Mouse (Mus musculus) urinary bladder, postnatal 36 days (tissue): ENCODE results near the gene Hhip.
"Not testable (repeated sequence)": the region's sequence is repeated elsewhere in the genome, so short reads cannot be mapped to it uniquely, and the experiment has no call there.

ENCODE experiments used
- DNase-seq, 2 experiments: peaks; one replicate each; pipeline ENCODE4 v3.0.0; 2022; ENCODE audit warnings: low spot score in 2 of 2, mixed read lengths in 1 of 2

Hhip gene

DNA sequence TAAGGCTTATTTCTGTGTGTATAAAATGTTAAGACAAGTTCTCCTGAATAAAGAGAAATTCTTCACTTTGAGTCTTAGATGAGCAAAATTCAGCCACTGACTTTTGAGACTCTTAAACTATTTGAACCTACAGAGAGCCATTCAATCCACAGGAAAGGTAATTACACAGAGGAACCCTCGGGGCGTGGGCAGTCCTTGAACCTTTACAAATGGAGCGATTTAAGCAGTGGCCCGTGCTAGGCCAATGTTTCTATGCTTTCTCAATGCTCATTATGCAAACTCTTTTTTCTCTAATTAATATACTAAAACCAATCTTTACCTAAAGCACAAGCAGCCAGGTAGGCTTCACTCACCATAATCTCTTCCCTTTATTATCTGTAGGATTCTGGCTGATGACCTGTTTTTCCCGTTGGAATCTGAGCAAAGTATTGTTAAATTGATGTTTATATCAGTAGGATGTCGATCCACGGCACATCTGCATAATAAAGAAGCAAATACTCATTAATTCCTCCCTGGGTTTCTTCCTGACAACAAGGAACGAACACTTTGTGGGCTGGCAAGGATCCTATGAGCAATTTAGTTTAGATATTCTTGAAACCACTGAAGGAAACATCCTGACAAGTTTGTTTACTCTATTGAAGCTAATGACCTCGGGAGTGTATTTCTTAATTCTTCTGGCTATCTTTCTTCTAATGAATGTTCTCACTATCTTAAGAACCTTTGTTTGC, 65.5 kb downstream of the Hhip start:
- DNase-seq = no peak

DNA sequence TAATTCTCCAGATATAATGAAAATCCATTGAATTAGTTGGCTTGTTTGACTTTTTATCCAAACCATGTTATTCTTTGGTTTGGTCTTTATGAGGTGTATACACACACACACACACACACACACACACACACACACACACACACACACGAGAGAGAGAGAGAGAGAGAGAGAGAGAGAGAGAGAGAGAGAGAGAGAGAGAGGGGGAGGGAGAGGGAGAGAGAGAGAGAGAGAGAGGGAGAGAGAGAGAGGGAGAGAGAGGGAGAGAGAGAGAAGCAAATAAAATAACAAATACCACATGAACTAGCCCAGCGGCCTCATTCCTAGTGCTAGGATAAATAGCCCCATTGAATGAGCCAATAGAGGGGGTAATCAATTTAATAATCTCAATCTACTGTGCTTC, 66.4 kb downstream of the Hhip start:
- not testable (repeated sequence) for DNase-seq

DNA sequence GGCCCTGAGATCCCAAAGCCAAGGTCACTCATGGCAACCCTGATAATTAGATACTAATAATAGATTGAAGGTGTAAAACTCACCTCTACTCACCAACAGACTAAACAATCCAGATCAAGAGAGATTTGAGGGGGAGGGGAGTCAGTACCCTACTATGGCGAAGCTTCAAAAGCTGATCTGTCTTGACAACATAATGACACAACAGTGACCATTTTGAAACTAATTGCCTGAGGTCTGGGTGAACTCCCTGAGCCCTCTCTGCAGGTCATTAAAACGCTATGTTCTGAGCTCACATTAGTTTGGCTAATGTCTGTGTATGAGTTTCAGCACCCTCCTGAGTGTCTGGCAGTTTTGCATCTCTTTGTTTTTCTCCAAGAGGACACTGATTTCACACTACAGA, 72.9 kb downstream of the Hhip start:
- no peak for DNase-seq

DNA sequence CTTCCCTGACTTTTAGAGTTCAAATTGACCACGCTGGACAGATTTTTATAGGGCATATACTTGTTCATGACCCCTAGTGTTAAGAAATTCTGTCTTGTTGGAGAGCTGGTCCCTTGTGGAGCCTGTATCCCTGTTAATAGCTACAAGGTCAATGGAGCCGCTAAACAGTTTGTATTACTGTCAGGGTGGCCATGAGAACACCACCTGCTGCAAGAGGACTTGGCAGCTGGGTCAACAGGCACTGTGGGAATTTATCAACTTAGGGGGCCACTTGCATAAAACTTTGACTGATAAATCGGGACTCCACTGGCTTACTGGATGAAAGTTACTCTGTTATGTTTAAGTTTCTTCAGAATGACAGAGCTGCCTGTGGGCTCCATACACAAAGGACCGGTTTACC, 75.7 kb downstream of the Hhip start:
- no peak for DNase-seq

DNA sequence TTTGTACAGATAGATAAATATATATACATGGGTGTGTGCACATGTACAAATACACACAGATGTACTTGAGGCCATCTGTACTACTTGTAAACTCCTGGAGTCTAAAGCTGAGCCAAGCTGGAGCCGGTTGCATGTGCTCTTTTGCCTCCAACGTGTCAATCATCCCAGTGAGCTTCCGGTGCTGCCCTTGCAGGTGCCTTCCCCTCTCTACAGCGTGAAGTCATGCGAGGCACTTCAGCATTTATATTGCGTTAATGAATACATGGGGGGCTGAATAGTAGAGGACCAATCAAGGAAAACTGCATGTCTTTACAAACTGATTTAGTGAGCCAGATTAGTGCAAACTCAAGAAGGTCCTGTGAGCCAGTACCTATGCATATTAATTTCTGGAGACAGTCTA, 91.6 kb downstream of the Hhip start:
- DNase-seq = no peak

- DNase-seq = no peak
Measured at GRCm38 (mm10) chr8:79952857-79953256, 104.9 kb downstream of the Hhip start.

DNA sequence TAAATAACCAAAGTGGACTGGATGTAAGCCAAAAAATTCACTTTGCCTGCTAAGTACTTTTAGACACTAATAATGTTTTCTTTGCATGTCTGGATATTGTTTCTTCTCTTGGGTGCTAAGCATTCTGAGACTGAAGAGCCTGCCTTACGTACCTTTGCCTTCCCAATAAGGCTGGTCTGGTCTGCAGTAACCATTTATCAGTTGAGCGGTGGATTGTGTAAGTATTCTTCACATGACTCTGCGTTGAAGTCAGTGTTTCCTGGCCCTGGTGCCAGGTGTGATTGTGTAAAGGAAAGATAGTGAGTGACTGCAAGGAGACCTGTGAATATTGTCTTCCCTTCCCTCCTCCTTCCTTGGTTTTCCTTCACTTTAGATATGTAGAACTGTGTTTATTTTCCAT, 107.4 kb downstream of the Hhip start:
- no peak for DNase-seq

- no peak for DNase-seq
Measured at GRCm38 (mm10) chr8:79945501-79946076, 112.2 kb downstream of the Hhip start.

DNA sequence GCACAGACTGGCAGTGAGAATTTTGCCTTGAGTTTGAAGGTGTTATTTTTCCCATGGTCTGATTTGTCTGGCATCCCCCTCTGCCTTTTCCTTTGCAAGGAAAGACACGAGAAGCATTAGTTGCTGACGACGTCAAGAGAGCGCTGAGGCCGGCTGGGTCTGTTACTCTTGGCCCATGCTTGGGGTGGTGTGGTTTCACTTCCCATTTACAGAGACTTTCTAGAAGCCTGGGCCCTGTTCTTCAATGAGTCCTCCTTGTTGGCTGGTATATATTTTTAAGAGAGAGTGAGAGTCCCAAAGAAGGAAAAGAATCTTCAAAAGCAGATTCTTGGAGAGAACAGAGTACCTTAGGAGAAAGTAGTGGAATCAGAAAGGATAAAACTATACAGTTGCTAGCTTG, 116.7 kb downstream of the Hhip start:
- no peak for DNase-seq

DNA sequence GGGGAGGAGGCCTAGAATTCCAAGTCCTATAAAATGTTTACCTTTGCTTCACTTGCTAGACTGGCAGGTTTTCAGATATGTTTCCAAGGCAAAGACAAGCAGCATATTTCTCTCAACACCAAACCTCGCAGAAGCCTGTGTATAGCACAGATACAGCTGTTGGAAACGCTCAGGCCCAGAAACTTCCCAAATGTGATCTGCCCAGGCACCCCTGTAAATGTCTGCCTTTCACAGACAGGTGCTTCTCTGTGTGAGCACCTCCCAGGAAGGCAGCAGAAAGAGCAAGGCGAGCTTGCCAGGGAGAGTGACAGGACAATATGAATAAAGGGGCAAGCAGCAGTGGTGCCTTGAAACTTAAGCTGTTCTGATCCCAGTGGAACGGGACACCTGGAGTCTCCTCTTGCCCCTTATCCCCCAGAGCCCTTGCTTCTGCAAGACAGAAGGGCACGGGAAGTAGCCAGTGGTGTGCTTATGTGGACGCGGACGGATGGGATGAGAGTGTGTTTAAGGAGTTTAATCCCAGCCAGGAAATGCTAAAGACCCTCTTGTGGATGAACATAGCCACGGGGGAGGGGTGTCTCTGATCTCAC, 120.9 kb downstream of the Hhip start:
- no peak for DNase-seq

- DNase-seq = no peak
Measured at GRCm38 (mm10) chr8:79935793-79936192, 122.0 kb downstream of the Hhip start.

DNA sequence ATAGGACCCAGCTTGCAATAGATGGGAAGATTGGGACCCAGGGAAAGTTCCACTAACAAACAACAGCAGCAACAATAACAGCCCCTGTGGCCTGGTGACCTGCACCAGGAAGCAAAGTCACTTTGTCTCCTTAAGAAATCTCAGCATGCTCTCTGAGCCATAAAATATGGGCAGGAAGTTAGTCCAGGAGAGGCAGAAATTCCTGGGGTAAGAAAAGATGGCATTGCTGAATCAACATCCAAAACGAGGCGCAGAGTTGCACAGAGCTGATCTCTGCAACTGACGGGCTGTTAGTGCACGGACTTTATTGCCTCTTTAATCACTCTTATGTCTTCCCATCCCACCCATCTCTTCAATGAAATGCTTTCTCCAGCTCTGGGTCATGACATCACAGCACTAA, 128.6 kb downstream of the Hhip start:
- DNase-seq = no peak

DNA sequence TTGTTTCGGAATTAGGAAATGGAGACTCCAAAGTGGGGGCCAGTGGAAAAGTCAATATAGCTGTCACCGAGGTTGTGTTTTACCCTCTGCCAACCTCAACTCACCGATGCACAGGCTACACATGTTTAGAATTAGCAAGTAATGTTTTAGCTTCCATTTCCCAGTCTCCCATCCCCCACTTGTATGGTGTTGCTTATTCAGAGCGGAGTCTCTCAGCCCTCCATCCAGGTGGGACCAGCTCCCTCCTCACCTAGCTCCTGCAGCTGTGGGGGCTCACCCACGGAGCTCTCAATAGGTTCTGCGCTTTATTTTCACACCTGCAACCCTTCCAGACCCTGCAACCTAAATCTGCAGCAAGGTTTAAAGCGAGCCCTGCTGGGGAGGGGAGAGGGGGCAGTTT, 140.6 kb downstream of the Hhip start:
- DNase-seq = no peak
